Mouse (Mus musculus): ENCODE results near the gene Nop9. TPM values are rescaled to one million over a fixed set of nuclear protein-coding genes. Genes with fewer than 3 reads are reported as not detected.

Nop9 gene
- polyA plus RNA-seq, 1 experiment: 5.5 TPM

GRCm38 (mm10) chr14:55777806-55778205, 32.3 kb downstream of the Nop9 start:
- Histone ChIP-seq H3K4me1 (ENCODE audit: control insufficient read depth, insufficient read depth, insufficient read length, low read length) (no peaks in the 10 kb centered on the region; the same call in 1 of the 2 replicates), H3K4me3 (ENCODE audit: insufficient read depth, low read depth, low read length) (no peak overlapping the region), H3K27ac (replicated peaks; ENCODE audit: low read depth, low read length) (no peak overlapping the region)

GRCm38 (mm10) chr14:55778686-55779085, 33.2 kb downstream of the Nop9 start:
- Histone ChIP-seq H3K4me3 (ENCODE audit: insufficient read depth, low read depth, low read length) (no peak overlapping the region), H3K4me1 (ENCODE audit: control insufficient read depth, insufficient read depth, insufficient read length, low read length) (no peaks in the 10 kb centered on the region; the same call in 1 of the 2 replicates), H3K27ac (replicated peaks; ENCODE audit: low read depth, low read length) (no peak overlapping the region)

GRCm38 (mm10) chr14:55779656-55780055, 34.2 kb downstream of the Nop9 start:
- no peak overlapping the region for H3K27ac ChIP-seq (replicated peaks; ENCODE audit: low read depth, low read length)
- H3K4me3 ChIP-seq (ENCODE audit: insufficient read depth, low read depth, low read length): no peak overlapping the region
- no peaks in the 10 kb centered on the region; the same call in 1 of the 2 replicates for H3K4me1 ChIP-seq (ENCODE audit: control insufficient read depth, insufficient read depth, insufficient read length, low read length)

- no peak overlapping the region for H3K27ac ChIP-seq (replicated peaks; ENCODE audit: low read depth, low read length)
- H3K4me3 ChIP-seq (ENCODE audit: insufficient read depth, low read depth, low read length): no peak overlapping the region
- H3K4me1 ChIP-seq (ENCODE audit: control insufficient read depth, insufficient read depth, insufficient read length, low read length): no peaks in the 10 kb centered on the region; the same call in 1 of the 2 replicates
Measured at GRCm38 (mm10) chr14:55780736-55781135, 35.2 kb downstream of the Nop9 start.

GRCm38 (mm10) chr14:55781310-55781709, 35.8 kb downstream of the Nop9 start:
- H3K27ac ChIP-seq (replicated peaks; ENCODE audit: low read depth, low read length): 0 out of 2 replicates have a peak overlapping the region, but pooled peaks have one; percentile 7
- no peaks in the 10 kb centered on the region; the same call in 1 of the 2 replicates for H3K4me1 ChIP-seq (ENCODE audit: control insufficient read depth, insufficient read depth, insufficient read length, low read length)
- peak overlapping the region; percentile 38 for H3K4me3 ChIP-seq (ENCODE audit: insufficient read depth, low read depth, low read length)

GRCm38 (mm10) chr14:55782361-55782960, 37.0 kb downstream of the Nop9 start:
- Histone ChIP-seq H3K4me1 (ENCODE audit: control insufficient read depth, insufficient read depth, insufficient read length, low read length) (no peaks in the 10 kb centered on the region; the same call in 1 of the 2 replicates), H3K27ac (replicated peaks; ENCODE audit: low read depth, low read length) (peak overlapping the region; percentile 93), H3K4me3 (ENCODE audit: insufficient read depth, low read depth, low read length) (peak overlapping the region; percentile 59)

- H3K4me1 ChIP-seq (ENCODE audit: control insufficient read depth, insufficient read depth, insufficient read length, low read length): peaks cover 2% of the 10 kb centered on the region
- peak overlapping the region; percentile 93 for H3K4me3 ChIP-seq (ENCODE audit: insufficient read depth, low read depth, low read length)
- H3K27ac ChIP-seq (replicated peaks; ENCODE audit: low read depth, low read length): peak overlapping the region; percentile 99
Measured at GRCm38 (mm10) chr14:55783171-55783957, 37.9 kb downstream of the Nop9 start.

GRCm38 (mm10) chr14:55783958-55784235, 38.4 kb downstream of the Nop9 start, which contains the start of gene Adcy4:
Gene Adcy4 (minus strand): TSS chr14:55784095.
- H3K4me3 ChIP-seq (ENCODE audit: insufficient read depth, low read depth, low read length): peak within 1 kb of the TSS; percentile 93
- H3K27ac ChIP-seq (replicated peaks; ENCODE audit: low read depth, low read length): peak within 1 kb of the TSS; percentile 99
- H3K4me1 ChIP-seq (ENCODE audit: control insufficient read depth, insufficient read depth, insufficient read length, low read length): peaks cover 2% of the 10 kb centered on the region

- Histone ChIP-seq H3K4me1 (ENCODE audit: control insufficient read depth, insufficient read depth, insufficient read length, low read length) (peaks cover 2% of the 10 kb centered on the region), H3K4me3 (ENCODE audit: insufficient read depth, low read depth, low read length) (no peak overlapping the region), H3K27ac (replicated peaks; ENCODE audit: low read depth, low read length) (no peak overlapping the region)
Measured at GRCm38 (mm10) chr14:55785195-55785594, 39.7 kb downstream of the Nop9 start.

GRCm38 (mm10) chr14:55787731-55788130, 42.2 kb downstream of the Nop9 start:
- H3K4me1 ChIP-seq (ENCODE audit: control insufficient read depth, insufficient read depth, insufficient read length, low read length): peaks cover 2% of the 10 kb centered on the region
- H3K4me3 ChIP-seq (ENCODE audit: insufficient read depth, low read depth, low read length): peak overlapping the region; percentile 58
- H3K27ac ChIP-seq (replicated peaks; ENCODE audit: low read depth, low read length): no peak overlapping the region

- Histone ChIP-seq H3K4me3 (ENCODE audit: insufficient read depth, low read depth, low read length) (peak within 1 kb of the TSS; percentile 58), H3K4me1 (ENCODE audit: control insufficient read depth, insufficient read depth, insufficient read length, low read length) (peaks cover 5% of the 10 kb centered on the region), H3K27ac (replicated peaks; ENCODE audit: low read depth, low read length) (peak within 1 kb of the TSS; percentile 18)
Measured at GRCm38 (mm10) chr14:55788256-55789050, 43.0 kb downstream of the Nop9 start, which contains the start of gene Ripk3. Gene Ripk3 (minus strand): TSS chr14:55788865.

GRCm38 (mm10) chr14:55793461-55793860, 48.0 kb downstream of the Nop9 start:
- H3K27ac ChIP-seq (replicated peaks; ENCODE audit: low read depth, low read length): peak overlapping the region; percentile 9
- H3K4me1 ChIP-seq (ENCODE audit: control insufficient read depth, insufficient read depth, insufficient read length, low read length): peaks cover 7% of the 10 kb centered on the region
- no peak overlapping the region for H3K4me3 ChIP-seq (ENCODE audit: insufficient read depth, low read depth, low read length)

- no peak overlapping the region for H3K4me3 ChIP-seq (ENCODE audit: insufficient read depth, low read depth, low read length)
- H3K27ac ChIP-seq (replicated peaks; ENCODE audit: low read depth, low read length): no peak overlapping the region
- peaks cover 7% of the 10 kb centered on the region; the same call in 1 of the 2 replicates for H3K4me1 ChIP-seq (ENCODE audit: control insufficient read depth, insufficient read depth, insufficient read length, low read length)
Measured at GRCm38 (mm10) chr14:55793946-55794345, 48.5 kb downstream of the Nop9 start.

GRCm38 (mm10) chr14:55795380-55796163, 50.1 kb downstream of the Nop9 start:
- Histone ChIP-seq H3K4me1 (ENCODE audit: control insufficient read depth, insufficient read depth, insufficient read length, low read length) (peaks cover 7% of the 10 kb centered on the region; the same call in 1 of the 2 replicates), H3K4me3 (ENCODE audit: insufficient read depth, low read depth, low read length) (no peak overlapping the region), H3K27ac (replicated peaks; ENCODE audit: low read depth, low read length) (peak overlapping the region; percentile 86)
